Mouse (Mus musculus): ENCODE data around the gene Wdr17.

Gene Wdr17

GRCm38 (mm10) chr8:54597386-54597785 is 289.6 kb downstream of the Wdr17 start:
- no peak for DNase-seq (ENCODE audit: low spot score)

- DNase-seq (ENCODE audit: low spot score), result no peak
Observed at GRCm38 (mm10) chr8:54596940-54597339, 290.0 kb downstream of the Wdr17 start.

GRCm38 (mm10) chr8:54596051-54596450 is 290.9 kb downstream of the Wdr17 start:
- no peak for DNase-seq (ENCODE audit: low spot score)

- DNase-seq (ENCODE audit: low spot score), result no peak
Observed at GRCm38 (mm10) chr8:54594634-54595033, 292.4 kb downstream of the Wdr17 start.

- no peak for DNase-seq (ENCODE audit: low spot score)
Observed at GRCm38 (mm10) chr8:54582886-54583285, 304.1 kb downstream of the Wdr17 start.

- no peak for DNase-seq (ENCODE audit: low spot score)
Observed at GRCm38 (mm10) chr8:54581436-54581835, 305.5 kb downstream of the Wdr17 start.

Data from ovary, postnatal 36 days (tissue).